Mouse (Mus musculus) adipose tissue, adult 10 weeks (tissue): ENCODE data around the gene Angptl8. TPM values are rescaled to one million over a fixed set of nuclear protein-coding genes. Genes with fewer than 3 reads are reported as not detected.

Source experiments
- polyA plus RNA-seq: library from polyadenylated mRNA; stranded (reverse); fragments of 350-450 nt; fragmentation: Illumina TruSeq; extraction: RNeasy Lipid Tissue Mini Kit (QIAGEN cat#74804); gene quantifications from one replicate; pipeline ENCODE4 v1.2.3, GENCODE M21; 2014; ENCODE audit warnings: low read depth, low replicate concordance

The Angptl8 gene
- 3.0 TPM for polyA plus RNA-seq

GRCm38 (mm10) chr9:21835258-21835912 is at the start of gene Angptl8:
Angptl8 (plus strand) TSS chr9:21835510.

DNA sequence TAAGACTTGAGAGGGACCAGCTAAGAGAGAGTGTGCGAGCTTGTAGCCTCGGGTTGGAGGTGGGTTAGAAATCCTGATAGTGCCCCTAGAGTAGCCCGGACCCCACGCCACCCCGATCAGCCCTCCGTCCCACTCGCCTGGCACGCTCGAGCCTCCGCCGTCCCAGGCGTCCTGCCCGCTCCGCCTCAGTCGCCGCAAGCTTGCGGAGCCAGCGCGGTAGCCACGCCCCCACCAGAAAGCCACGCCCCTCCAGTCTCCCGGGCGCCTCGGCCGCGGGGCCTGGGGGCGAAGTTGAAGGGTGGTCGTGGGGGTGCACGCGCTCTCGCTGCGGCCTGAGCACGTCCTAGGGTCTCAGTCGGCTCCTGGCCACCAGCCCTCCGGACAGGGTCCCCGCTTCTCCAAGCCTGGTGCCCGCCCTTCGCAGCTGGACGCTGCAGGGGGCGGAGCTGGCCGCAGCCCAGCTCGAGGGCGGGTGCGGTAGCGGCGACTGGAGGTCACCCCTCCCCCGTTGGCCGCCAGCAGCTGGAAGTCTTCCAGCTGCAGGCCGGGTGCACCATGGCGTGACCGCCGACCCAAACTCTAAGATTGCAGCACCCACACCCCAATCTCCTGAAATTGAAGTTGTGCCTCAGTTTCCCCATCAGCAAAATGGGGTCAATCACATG is 36.8 kb upstream of the Angptl8 start, which contains the start of gene Kank2:
Gene Kank2, minus strand, starts transcription at position 400 of the 665 bp plus-strand sequence.

DNA sequence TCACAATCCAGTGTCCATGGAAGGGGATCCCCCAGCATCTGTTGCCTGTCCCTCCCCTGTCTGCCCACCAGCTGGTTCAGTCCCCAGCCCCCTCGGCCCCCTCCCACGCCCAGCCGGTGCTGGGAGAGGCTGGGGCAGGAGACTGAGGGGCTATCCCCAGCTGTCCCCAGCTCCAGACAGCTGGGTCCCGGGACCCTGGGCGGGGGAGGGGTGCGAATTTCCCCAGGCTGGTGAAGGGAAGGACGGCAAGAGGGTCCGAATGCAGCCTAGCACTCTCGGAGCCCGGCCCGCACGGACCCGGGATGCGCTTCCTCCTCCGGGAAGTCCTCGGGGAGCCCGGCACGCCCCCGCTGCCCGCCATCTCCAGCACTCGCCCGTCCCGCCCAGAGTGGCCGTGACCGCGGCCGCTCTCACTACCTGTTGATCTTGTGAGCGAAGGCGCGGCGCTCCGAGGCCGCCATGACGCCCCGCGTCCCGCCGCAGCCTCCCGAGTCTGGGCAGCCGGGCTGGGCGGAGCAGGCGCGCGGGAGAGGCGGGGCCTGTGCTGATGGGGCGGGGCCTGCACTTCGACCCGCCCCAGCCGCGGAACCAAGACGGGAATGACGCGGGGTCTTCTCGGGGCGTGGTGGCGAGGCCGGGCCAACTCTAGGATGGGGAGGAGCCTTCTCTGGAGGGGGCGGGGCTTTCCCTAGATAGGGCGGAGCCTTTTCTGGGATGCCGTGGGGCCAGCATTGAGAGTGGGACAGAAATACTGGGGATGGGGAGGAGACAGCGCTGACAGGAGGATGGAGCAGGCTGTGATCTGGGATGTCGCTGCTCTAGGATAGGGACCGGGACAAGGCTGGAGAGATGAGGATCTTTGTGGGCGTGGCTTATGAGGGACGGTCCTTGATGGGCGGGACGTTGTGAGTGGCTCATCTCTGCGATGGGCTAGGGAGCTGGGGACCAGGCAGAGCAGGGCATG is 17.1 kb downstream of the Angptl8 start, which contains the start of gene Dock6:
Gene Dock6, minus strand, starts transcription at position 508 of the 964 bp plus-strand sequence.

Other genes with a start within 250 kb of the Angptl8 start
- 34.9 TPM for gene Timm29, start 242.8 kb upstream of the Angptl8 start, polyA plus RNA-seq
- 67.9 TPM for gene Yipf2, start 242.7 kb upstream of the Angptl8 start, polyA plus RNA-seq
- 40.6 TPM for gene Smarca4, start 219.3 kb upstream of the Angptl8 start, polyA plus RNA-seq
- gene Ldlr, start 112.0 kb upstream of the Angptl8 start, polyA plus RNA-seq, result 20.8 TPM
- 2.0 TPM for gene Spc24, start 75.2 kb upstream of the Angptl8 start, polyA plus RNA-seq
- 19.9 TPM for gene Kank2, start 36.8 kb upstream of the Angptl8 start, polyA plus RNA-seq
- 30.9 TPM for gene Dock6, start 17.1 kb downstream of the Angptl8 start, polyA plus RNA-seq
- 36.3 TPM for gene Rab3d, start 82.7 kb downstream of the Angptl8 start, polyA plus RNA-seq
- gene Ccdc159, start 92.0 kb downstream of the Angptl8 start, polyA plus RNA-seq, result 8.7 TPM
- 141 TPM for gene Tmem205, start 92.0 kb downstream of the Angptl8 start, polyA plus RNA-seq
- gene Plppr2, start 101.5 kb downstream of the Angptl8 start, polyA plus RNA-seq, result 7.7 TPM
- 15.6 TPM for gene Swsap1, start 120.2 kb downstream of the Angptl8 start, polyA plus RNA-seq
- gene Epor, start 128.0 kb downstream of the Angptl8 start, polyA plus RNA-seq, result 4.1 TPM
- 23.4 TPM for gene Rgl3, start 153.9 kb downstream of the Angptl8 start, polyA plus RNA-seq
- 2.1 TPM for gene Ccdc151, start 167.1 kb downstream of the Angptl8 start, polyA plus RNA-seq
- 107 TPM for gene Prkcsh, start 167.3 kb downstream of the Angptl8 start, polyA plus RNA-seq
- gene Elavl3, start 216.5 kb downstream of the Angptl8 start, polyA plus RNA-seq, result 0.05 TPM
- gene Gm49318, start 235.7 kb downstream of the Angptl8 start, polyA plus RNA-seq, result not detected
- gene Zfp653, start 235.9 kb downstream of the Angptl8 start, polyA plus RNA-seq, result 7.2 TPM
- gene Ecsit, start 249.9 kb downstream of the Angptl8 start, polyA plus RNA-seq, result 26.5 TPM